Mouse (Mus musculus): ENCODE data around the gene Gtf2f2. TPM values are rescaled to one million over a fixed set of nuclear protein-coding genes. Genes with fewer than 3 reads are reported as not detected.

Gtf2f2 gene
- polyA plus RNA-seq, 1 experiment: 30.2 TPM

GRCm38 (mm10) chr14:75981231-75981630 lies 29.4 kb downstream of the Gtf2f2 start:
- H3ac ChIP-seq (ENCODE audit: control insufficient read depth, insufficient read length, low read depth): no peak overlapping the region
- H3K79me3 ChIP-seq (ENCODE audit: low read depth): peaks cover 9% of the 10 kb centered on the region
- no peak for TF ChIP-seq USF1 (IDR thresholded peaks at IDR 0.05; ENCODE audit: low read depth)
- TF ChIP-seq FOSL1 (IDR thresholded peaks at IDR 0.05; ENCODE audit: insufficient read depth, low read length, poor library complexity, severe bottlenecking): no peak
- no peak for TF ChIP-seq MAX (IDR thresholded peaks at IDR 0.05)
- TF ChIP-seq CEBPB (IDR thresholded peaks at IDR 0.05; ENCODE audit: low read depth): no peak
- no peak for TF ChIP-seq CTCF (IDR thresholded peaks at IDR 0.05; ENCODE audit: control insufficient read depth, insufficient read depth, insufficient read length)
- TF ChIP-seq MYOG (IDR thresholded peaks at IDR 0.05; ENCODE audit: control insufficient read depth, extremely low read depth, insufficient read length): no peak
- TF ChIP-seq MYOD1 (IDR thresholded peaks at IDR 0.05; ENCODE audit: control insufficient read depth, insufficient read length, low read depth): no peak
- no peaks in the 10 kb centered on the region for H3K27me3 ChIP-seq (ENCODE audit: control insufficient read depth, insufficient read depth, insufficient read length)
- H3K36me3 ChIP-seq (ENCODE audit: control insufficient read depth, insufficient read depth): peaks cover 12% of the 10 kb centered on the region
- H3K79me2 ChIP-seq (ENCODE audit: control insufficient read depth, insufficient read depth): peaks cover 75% of the 10 kb centered on the region
- H3K4me3 ChIP-seq (ENCODE audit: insufficient read depth, poor library complexity, severe bottlenecking): no peak overlapping the region

GRCm38 (mm10) chr14:75976107-75976506 lies 34.6 kb downstream of the Gtf2f2 start:
- H3K36me3 ChIP-seq (ENCODE audit: control insufficient read depth, insufficient read depth): peaks cover 12% of the 10 kb centered on the region
- H3K4me3 ChIP-seq (ENCODE audit: insufficient read depth, poor library complexity, severe bottlenecking): no peak overlapping the region
- H3K27me3 ChIP-seq (ENCODE audit: control insufficient read depth, insufficient read depth, insufficient read length): no peaks in the 10 kb centered on the region
- peaks cover 59% of the 10 kb centered on the region for H3K79me2 ChIP-seq (ENCODE audit: control insufficient read depth, insufficient read depth)
- no peak overlapping the region for H3ac ChIP-seq (ENCODE audit: control insufficient read depth, insufficient read length, low read depth)
- peaks cover 17% of the 10 kb centered on the region for H3K79me3 ChIP-seq (ENCODE audit: low read depth)
- TF ChIP-seq MYOD1 (IDR thresholded peaks at IDR 0.05; ENCODE audit: control insufficient read depth, insufficient read length, low read depth) (no peak), CTCF (IDR thresholded peaks at IDR 0.05; ENCODE audit: control insufficient read depth, insufficient read depth, insufficient read length) (no peak), CEBPB (IDR thresholded peaks at IDR 0.05; ENCODE audit: low read depth) (no peak), MYOG (IDR thresholded peaks at IDR 0.05; ENCODE audit: control insufficient read depth, extremely low read depth, insufficient read length) (no peak), USF1 (IDR thresholded peaks at IDR 0.05; ENCODE audit: low read depth) (no peak), MAX (IDR thresholded peaks at IDR 0.05) (no peak), FOSL1 (IDR thresholded peaks at IDR 0.05; ENCODE audit: insufficient read depth, low read length, poor library complexity, severe bottlenecking) (no peak)

- H3K79me2 ChIP-seq (ENCODE audit: control insufficient read depth, insufficient read depth): peaks cover 49% of the 10 kb centered on the region
- TF ChIP-seq USF1 (IDR thresholded peaks at IDR 0.05; ENCODE audit: low read depth) (no peak), MAX (IDR thresholded peaks at IDR 0.05) (no peak), FOSL1 (IDR thresholded peaks at IDR 0.05; ENCODE audit: insufficient read depth, low read length, poor library complexity, severe bottlenecking) (no peak), MYOD1 (IDR thresholded peaks at IDR 0.05; ENCODE audit: control insufficient read depth, insufficient read length, low read depth) (no peak), CEBPB (IDR thresholded peaks at IDR 0.05; ENCODE audit: low read depth) (no peak), MYOG (IDR thresholded peaks at IDR 0.05; ENCODE audit: control insufficient read depth, extremely low read depth, insufficient read length) (no peak), CTCF (IDR thresholded peaks at IDR 0.05; ENCODE audit: control insufficient read depth, insufficient read depth, insufficient read length) (no peak)
- no peak overlapping the region for H3K4me3 ChIP-seq (ENCODE audit: insufficient read depth, poor library complexity, severe bottlenecking)
- no peak overlapping the region for H3ac ChIP-seq (ENCODE audit: control insufficient read depth, insufficient read length, low read depth)
- H3K36me3 ChIP-seq (ENCODE audit: control insufficient read depth, insufficient read depth): no peaks in the 10 kb centered on the region
- H3K27me3 ChIP-seq (ENCODE audit: control insufficient read depth, insufficient read depth, insufficient read length): no peaks in the 10 kb centered on the region
- H3K79me3 ChIP-seq (ENCODE audit: low read depth): peaks cover 9% of the 10 kb centered on the region
Measured at GRCm38 (mm10) chr14:75967291-75967690, 43.4 kb downstream of the Gtf2f2 start.

GRCm38 (mm10) chr14:75964433-75964832 lies 46.2 kb downstream of the Gtf2f2 start:
- TF ChIP-seq CEBPB (IDR thresholded peaks at IDR 0.05; ENCODE audit: low read depth): no peak
- no peak for TF ChIP-seq MYOG (IDR thresholded peaks at IDR 0.05; ENCODE audit: control insufficient read depth, extremely low read depth, insufficient read length)
- no peak for TF ChIP-seq CTCF (IDR thresholded peaks at IDR 0.05; ENCODE audit: control insufficient read depth, insufficient read depth, insufficient read length)
- no peak for TF ChIP-seq USF1 (IDR thresholded peaks at IDR 0.05; ENCODE audit: low read depth)
- no peak for TF ChIP-seq MYOD1 (IDR thresholded peaks at IDR 0.05; ENCODE audit: control insufficient read depth, insufficient read length, low read depth)
- TF ChIP-seq FOSL1 (IDR thresholded peaks at IDR 0.05; ENCODE audit: insufficient read depth, low read length, poor library complexity, severe bottlenecking): no peak
- no peak for TF ChIP-seq MAX (IDR thresholded peaks at IDR 0.05)
- H3K79me2 ChIP-seq (ENCODE audit: control insufficient read depth, insufficient read depth): peaks cover 66% of the 10 kb centered on the region
- H3ac ChIP-seq (ENCODE audit: control insufficient read depth, insufficient read length, low read depth): no peak overlapping the region
- H3K4me3 ChIP-seq (ENCODE audit: insufficient read depth, poor library complexity, severe bottlenecking): no peak overlapping the region
- H3K79me3 ChIP-seq (ENCODE audit: low read depth): peaks cover 11% of the 10 kb centered on the region
- no peaks in the 10 kb centered on the region for H3K27me3 ChIP-seq (ENCODE audit: control insufficient read depth, insufficient read depth, insufficient read length)
- peaks cover 4% of the 10 kb centered on the region for H3K36me3 ChIP-seq (ENCODE audit: control insufficient read depth, insufficient read depth)

DNA sequence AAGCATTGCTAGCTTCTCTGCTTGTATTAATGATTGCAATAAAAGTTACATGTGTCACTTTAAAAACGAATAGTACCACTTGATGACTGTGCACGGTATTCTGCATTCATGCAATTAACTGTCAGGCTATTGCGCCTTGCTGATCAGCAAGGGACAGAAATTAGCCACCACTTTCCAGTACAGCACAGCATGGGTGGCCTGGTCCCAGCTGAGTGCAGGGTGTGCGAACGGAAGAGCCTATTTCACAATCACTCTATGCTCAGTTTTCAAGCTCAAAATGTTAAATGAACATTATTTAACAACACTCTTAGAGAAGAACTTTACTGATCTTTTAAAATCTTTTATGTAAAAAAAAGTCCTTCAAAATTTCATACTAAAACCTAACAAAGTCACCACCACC lies 46.7 kb downstream of the Gtf2f2 start:
- Histone ChIP-seq H3K27me3 (ENCODE audit: control insufficient read depth, insufficient read depth, insufficient read length) (no peaks in the 10 kb centered on the region), H3K79me2 (ENCODE audit: control insufficient read depth, insufficient read depth) (peaks cover 70% of the 10 kb centered on the region), H3K4me3 (ENCODE audit: insufficient read depth, poor library complexity, severe bottlenecking) (no peak overlapping the region), H3K36me3 (ENCODE audit: control insufficient read depth, insufficient read depth) (peaks cover 4% of the 10 kb centered on the region), H3ac (ENCODE audit: control insufficient read depth, insufficient read length, low read depth) (no peak overlapping the region), H3K79me3 (ENCODE audit: low read depth) (peaks cover 12% of the 10 kb centered on the region)
- TF ChIP-seq MYOD1 (IDR thresholded peaks at IDR 0.05; ENCODE audit: control insufficient read depth, insufficient read length, low read depth) (no peak), MAX (IDR thresholded peaks at IDR 0.05) (no peak), MYOG (IDR thresholded peaks at IDR 0.05; ENCODE audit: control insufficient read depth, extremely low read depth, insufficient read length) (no peak), CEBPB (IDR thresholded peaks at IDR 0.05; ENCODE audit: low read depth) (no peak), FOSL1 (IDR thresholded peaks at IDR 0.05; ENCODE audit: insufficient read depth, low read length, poor library complexity, severe bottlenecking) (no peak), USF1 (IDR thresholded peaks at IDR 0.05; ENCODE audit: low read depth) (no peak), CTCF (IDR thresholded peaks at IDR 0.05; ENCODE audit: control insufficient read depth, insufficient read depth, insufficient read length) (no peak)

GRCm38 (mm10) chr14:75963215-75963614 lies 47.5 kb downstream of the Gtf2f2 start:
- H3ac ChIP-seq (ENCODE audit: control insufficient read depth, insufficient read length, low read depth): no peak overlapping the region
- H3K4me3 ChIP-seq (ENCODE audit: insufficient read depth, poor library complexity, severe bottlenecking): no peak overlapping the region
- H3K79me2 ChIP-seq (ENCODE audit: control insufficient read depth, insufficient read depth): peaks cover 76% of the 10 kb centered on the region
- H3K79me3 ChIP-seq (ENCODE audit: low read depth): peaks cover 12% of the 10 kb centered on the region
- no peaks in the 10 kb centered on the region for H3K27me3 ChIP-seq (ENCODE audit: control insufficient read depth, insufficient read depth, insufficient read length)
- TF ChIP-seq MAX (IDR thresholded peaks at IDR 0.05) (no peak), CEBPB (IDR thresholded peaks at IDR 0.05; ENCODE audit: low read depth) (no peak), MYOD1 (IDR thresholded peaks at IDR 0.05; ENCODE audit: control insufficient read depth, insufficient read length, low read depth) (no peak), MYOG (IDR thresholded peaks at IDR 0.05; ENCODE audit: control insufficient read depth, extremely low read depth, insufficient read length) (no peak)
- H3K36me3 ChIP-seq (ENCODE audit: control insufficient read depth, insufficient read depth): peaks cover 4% of the 10 kb centered on the region
